In genomic region chr2:26566221-26566620, GRCm38 (mm10) we compare ENCODE assay signal across 8 mouse cellular contexts. TPM values are rescaled to one million over a fixed set of nuclear protein-coding genes. Genes with fewer than 3 reads are reported as not detected.
DNase-seq lines count a peak whose midpoint lies in the region; ATAC-seq lines count a peak whose summit lies in the region.

No protein-coding gene starts in this region.

- H3K27ac ChIP-seq in forebrain, embryonic 10.5 days = no peak overlapping the region
- no peak overlapping the region for H3K27ac ChIP-seq in forebrain, embryonic 12.5 days
- H3K27ac ChIP-seq in midbrain, embryonic 14.5 days (replicated peaks; ENCODE audit: low read depth, low read length) = no peak overlapping the region

- DNase-seq in forebrain, embryonic 10.5 days (ENCODE audit: extremely low spot score, low spot score) = peak; percentile 59
- DNase-seq in A20 (ENCODE audit: low read depth, low spot score) = peak; percentile 72
- DNase-seq in brain, adult 2 months (ENCODE audit: low read depth, low spot score) = peak; percentile 60
- peak; percentile 22 to 30 for DNase-seq in frontal cortex, postnatal 36 days (ENCODE audit: low spot score in 2 of 2)
- peak; percentile 58 to 77 for DNase-seq in kidney, postnatal 36 days
- DNase-seq in midbrain, embryonic 14.5 days = peak; percentile 61
- peak; percentile 84 for DNase-seq in thymus, postnatal 14 days

- peaks cover 26% of the 10 kb centered on the region for H3K4me1 ChIP-seq in forebrain, embryonic 10.5 days
- peaks cover 8% of the 10 kb centered on the region for H3K4me1 ChIP-seq in forebrain, embryonic 12.5 days
- no peaks in the 10 kb centered on the region for H3K4me1 ChIP-seq in midbrain, embryonic 14.5 days (ENCODE audit: control insufficient read depth, insufficient read depth, low read length)

- H3K9me3 ChIP-seq in forebrain, embryonic 10.5 days = no peaks in the 10 kb centered on the region
- no peaks in the 10 kb centered on the region for H3K9me3 ChIP-seq in forebrain, embryonic 12.5 days
- no peaks in the 10 kb centered on the region for H3K9me3 ChIP-seq in midbrain, embryonic 14.5 days (ENCODE audit: control insufficient read depth, low read length)

- no peak overlapping the region for H3K9ac ChIP-seq in forebrain, embryonic 12.5 days
- H3K9ac ChIP-seq in midbrain, embryonic 14.5 days (replicated peaks; ENCODE audit: low read length) = no peak overlapping the region

- WGBS in forebrain, embryonic 10.5 days = 26% methylated on average over 4 of the region's 4 CpGs
- WGBS in forebrain, embryonic 12.5 days = 16% methylated on average over 4 of the region's 4 CpGs
- WGBS in midbrain, embryonic 14.5 days = 15% methylated on average over 4 of the region's 4 CpGs

- no peaks in the 10 kb centered on the region for H3K36me3 ChIP-seq in forebrain, embryonic 10.5 days (replicated peaks)
- H3K36me3 ChIP-seq in forebrain, embryonic 12.5 days (replicated peaks) = no peaks in the 10 kb centered on the region
- no peaks in the 10 kb centered on the region for H3K36me3 ChIP-seq in midbrain, embryonic 14.5 days (ENCODE audit: control insufficient read depth, insufficient read depth, low read length)

- no peaks in the 10 kb centered on the region for H3K27me3 ChIP-seq in forebrain, embryonic 10.5 days (ENCODE audit: poor library complexity, severe bottlenecking)
- no peaks in the 10 kb centered on the region; the same call in 1 of the 2 replicates for H3K27me3 ChIP-seq in forebrain, embryonic 12.5 days
- no peaks in the 10 kb centered on the region for H3K27me3 ChIP-seq in midbrain, embryonic 14.5 days (ENCODE audit: control insufficient read depth, insufficient read depth, low read length)

- H3K4me3 ChIP-seq in forebrain, embryonic 10.5 days = no peak overlapping the region
- H3K4me3 ChIP-seq in forebrain, embryonic 12.5 days (replicated peaks) = no peak overlapping the region
- H3K4me3 ChIP-seq in midbrain, embryonic 14.5 days (replicated peaks; ENCODE audit: low read depth, low read length) = no peak overlapping the region

- no peak overlapping the region for H3K4me2 ChIP-seq in forebrain, embryonic 12.5 days
- no peak overlapping the region for H3K4me2 ChIP-seq in midbrain, embryonic 14.5 days (ENCODE audit: low read length)

- no peak; the same call in 1 of the 2 replicates for ATAC-seq in forebrain, embryonic 12.5 days (ENCODE audit: low FRiP score)
- peak; percentile 14; the same call in 1 of the 2 replicates for ATAC-seq in midbrain, embryonic 14.5 days (ENCODE audit: low FRiP score, low TSS enrichment)

RNA-seq across cellular contexts. Expression of gene Egfl7, which starts 13.6 kb away (rescaled TPM):
- polyA plus RNA-seq in forebrain, embryonic 10.5 days (2016; fragmentation: Nextera tagmentation; extraction: Ambion mirVana) = 89.9 and 96.4 TPM in 2 replicates
- 47.9 and 54.9 TPM in 2 replicates for polyA plus RNA-seq in forebrain, embryonic 12.5 days (2016; fragmentation: Nextera tagmentation; extraction: Ambion mirVana)
- 36.7 and 51.1 TPM in 2 replicates for polyA plus RNA-seq in midbrain, embryonic 14.5 days (2014; fragmentation: Nextera tagmentation; extraction: Ambion mirVana)

RNA-seq across cellular contexts. Expression of gene Gm20532, which starts 20.2 kb away (rescaled TPM):
- polyA plus RNA-seq in forebrain, embryonic 10.5 days (2016; fragmentation: Nextera tagmentation; extraction: Ambion mirVana) = not detected in 2 replicates
- polyA plus RNA-seq in forebrain, embryonic 12.5 days (2016; fragmentation: Nextera tagmentation; extraction: Ambion mirVana) = not detected in 2 replicates
- not detected in 2 replicates for polyA plus RNA-seq in midbrain, embryonic 14.5 days (2014; fragmentation: Nextera tagmentation; extraction: Ambion mirVana)

RNA-seq across cellular contexts. Expression of gene Agpat2, which starts 38.0 kb away (rescaled TPM):
- 10.1 and 10.2 TPM in 2 replicates for polyA plus RNA-seq in forebrain, embryonic 10.5 days (2016; fragmentation: Nextera tagmentation; extraction: Ambion mirVana)
- 5.4 and 6.7 TPM in 2 replicates for polyA plus RNA-seq in forebrain, embryonic 12.5 days (2016; fragmentation: Nextera tagmentation; extraction: Ambion mirVana)
- polyA plus RNA-seq in midbrain, embryonic 14.5 days (2014; fragmentation: Nextera tagmentation; extraction: Ambion mirVana) = 1.8 and 3.8 TPM in 2 replicates

RNA-seq across cellular contexts. Expression of gene Notch1, which starts 49.8 kb away (rescaled TPM):
- polyA plus RNA-seq in forebrain, embryonic 10.5 days (2016; fragmentation: Nextera tagmentation; extraction: Ambion mirVana) = 25.4 and 26.7 TPM in 2 replicates
- 49.5 and 61.8 TPM in 2 replicates for polyA plus RNA-seq in forebrain, embryonic 12.5 days (2016; fragmentation: Nextera tagmentation; extraction: Ambion mirVana)
- 22.0 and 33.9 TPM in 2 replicates for polyA plus RNA-seq in midbrain, embryonic 14.5 days (2014; fragmentation: Nextera tagmentation; extraction: Ambion mirVana)

Comparison
In these comparisons a context has a peak if more than half of its experiments do, and no peak if none do; other contexts are left out.
1. DNase-seq: peak in every context shown above with its lines; median percentile 84 in thymus, postnatal 14 days; 72 in A20; 68 in kidney, postnatal 36 days; 61 in midbrain, embryonic 14.5 days; 60 in brain, adult 2 months; 59 in forebrain, embryonic 10.5 days; 26 in frontal cortex, postnatal 36 days.